Mouse (Mus musculus) limb, embryonic 12.5 days (tissue): ENCODE measurements around the gene Parp11. TPM values are rescaled to one million over a fixed set of nuclear protein-coding genes. Genes with fewer than 3 reads are reported as not detected.

Source experiments
- ATAC-seq: fragments of 200-750 bp; cut with Nextera tagmentation; 2 replicates; pipeline ENCODE4 v1.8.0; 2017; ENCODE audit warnings: low read depth, moderate TSS enrichment; ENCODE audit not compliant: insufficient number of reproducible peaks, insufficient read depth, low FRiP score, low TSS enrichment
- H3K27ac ChIP-seq: fragments of 300-500 bp; sonication (generic); 2 replicates; pipeline ENCODE4 v1.5.1; 2016; ENCODE audit warnings: mild to moderate bottlenecking, moderate library complexity
- H3K27me3 ChIP-seq: fragments of 300-500 bp; sonication (generic); 2 replicates; pipeline ENCODE4 v1.6.1; 2016; ENCODE audit warnings: mild to moderate bottlenecking, moderate library complexity
- H3K36me3 ChIP-seq: fragments of 300-500 bp; sonication (generic); 2 replicates; pipeline ENCODE4 v1.6.1; 2016; ENCODE audit warnings: mild to moderate bottlenecking, moderate library complexity
- H3K4me1 ChIP-seq: fragments of 300-500 bp; sonication (generic); replicated peaks from 2 replicates; pipeline ENCODE4 v1.6.1; 2016
- H3K4me2 ChIP-seq: fragments of 300-500 bp; sonication (generic); 2 replicates; pipeline ENCODE4 v1.6.1; 2016; ENCODE audit warnings: mild to moderate bottlenecking, moderate library complexity
- H3K4me3 ChIP-seq: fragments of 300-500 bp; sonication (generic); replicated peaks from 2 replicates; pipeline ENCODE4 v1.5.1; 2016; ENCODE audit warnings: mild to moderate bottlenecking
- H3K9ac ChIP-seq: fragments of 300-500 bp; sonication (generic); replicated peaks from 2 replicates; pipeline ENCODE4 v1.6.1; 2016; ENCODE audit warnings: mild to moderate bottlenecking, moderate library complexity
- H3K9me3 ChIP-seq: fragments of 300-500 bp; sonication (generic); 2 replicates; pipeline ENCODE4 v1.6.1; 2016; ENCODE audit warnings: mild to moderate bottlenecking, moderate library complexity
- WGBS: fragments of 180-500 bp; shearing (Covaris S2); methylation state at CpG from one replicate; pipeline ENCODE4 v1.1.7; 2016; 5-methylcytosine and 5-hydroxymethylcytosine counted together
- polyA plus RNA-seq: library from polyadenylated mRNA; unstranded; fragments of >200 nt; fragmentation: Nextera tagmentation; extraction: Ambion mirVana; gene quantifications from 2 replicates; pipeline ENCODE4 v1.2.1, GENCODE M21; 2016

Gene Parp11
- polyA plus RNA-seq, 1 experiment from 2014 or later = 35.9 TPM

DNA sequence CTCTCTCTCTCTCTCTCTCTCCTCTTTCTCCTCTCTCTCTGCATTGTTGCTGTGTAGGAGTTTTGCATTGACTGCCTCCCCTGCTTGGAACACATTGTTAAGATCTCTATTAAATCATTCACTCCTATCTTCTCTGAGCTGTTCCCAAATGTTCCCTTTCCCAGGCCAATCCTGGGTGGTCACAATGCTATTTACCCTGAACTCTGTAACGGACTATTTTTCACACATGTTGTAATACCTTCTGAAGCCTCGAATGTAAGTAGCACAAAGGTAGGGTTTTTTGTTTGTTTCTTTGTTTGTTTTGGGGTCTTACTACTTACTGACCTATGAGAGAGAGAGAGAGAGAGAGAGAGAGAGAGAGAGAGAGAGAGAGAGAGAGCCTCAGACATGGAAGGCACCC lies 2.2 kb downstream of the Parp11 start:
- Histone ChIP-seq H3K4me3 (no peak overlapping the region), H3K27me3 (peaks cover 22% of the 10 kb centered on the region), H3K36me3 (no peaks in the 10 kb centered on the region), H3K9me3 (no peaks in the 10 kb centered on the region), H3K9ac (no peak overlapping the region), H3K4me2 (no peak overlapping the region), H3K4me1 (peaks cover 3% of the 10 kb centered on the region; the same call in 1 of the 2 replicates), H3K27ac (no peak overlapping the region)
- WGBS = 74% methylated on average over 2 of the region's 2 CpGs
- ATAC-seq = no peak

- Histone ChIP-seq H3K4me2 (no peak overlapping the region), H3K4me1 (peaks cover 3% of the 10 kb centered on the region), H3K27me3 (peaks cover 22% of the 10 kb centered on the region), H3K36me3 (no peaks in the 10 kb centered on the region), H3K27ac (no peak overlapping the region), H3K4me3 (no peak overlapping the region), H3K9ac (no peak overlapping the region), H3K9me3 (no peaks in the 10 kb centered on the region)
- ATAC-seq = no peak
- 45% methylated on average over 10 of the region's 10 CpGs for WGBS
These were observed 3.1 kb downstream of the Parp11 start for GRCm38 (mm10) chr6:127449531-127450422.

- WGBS = under 1% methylated on average over 70 of the region's 70 CpGs
- Histone ChIP-seq H3K36me3 (no peaks in the 10 kb centered on the region), H3K9ac (peak overlapping the region; percentile 77), H3K4me3 (peak overlapping the region; percentile 71), H3K4me1 (peaks cover 6% of the 10 kb centered on the region), H3K4me2 (peak overlapping the region; percentile 64), H3K9me3 (no peaks in the 10 kb centered on the region), H3K27ac (peak overlapping the region; percentile 94), H3K27me3 (peaks cover 11% of the 10 kb centered on the region; the same call in 1 of the 2 replicates)
- peak; percentile 93 for ATAC-seq
These were observed 7.0 kb downstream of the Parp11 start for GRCm38 (mm10) chr6:127453407-127454343.

DNA sequence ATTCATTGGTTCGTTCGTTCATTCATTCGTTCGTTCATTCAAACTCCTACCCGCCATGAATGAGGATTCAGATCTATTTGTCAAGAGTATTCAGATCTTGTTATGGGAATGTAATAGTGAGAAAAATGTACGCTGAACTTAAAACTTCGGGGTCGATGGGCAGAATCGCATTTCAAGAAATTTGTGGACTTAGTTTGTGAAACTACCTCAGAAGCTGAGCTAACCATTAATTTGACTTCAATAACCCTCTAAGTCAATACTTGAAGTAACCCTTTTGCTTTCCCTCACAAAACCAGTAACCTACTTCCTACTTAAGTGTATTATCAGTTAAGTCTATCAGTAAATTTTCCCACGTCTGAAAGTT lies 7.7 kb downstream of the Parp11 start:
- 49% methylated on average over 10 of the region's 10 CpGs for WGBS
- Histone ChIP-seq H3K36me3 (no peaks in the 10 kb centered on the region), H3K4me3 (peak overlapping the region; percentile 71), H3K9ac (peak overlapping the region; percentile 77), H3K27ac (0 out of 2 replicates have a peak overlapping the region, but pooled peaks have one; percentile 94), H3K4me1 (peaks cover 6% of the 10 kb centered on the region), H3K9me3 (no peaks in the 10 kb centered on the region), H3K4me2 (peak overlapping the region; percentile 64), H3K27me3 (peaks cover 9% of the 10 kb centered on the region; the same call in 1 of the 2 replicates)
- no peak for ATAC-seq

GRCm38 (mm10) chr6:127454809-127455208 lies 8.2 kb downstream of the Parp11 start:
- H3K27ac ChIP-seq = no peak overlapping the region
- H3K36me3 ChIP-seq = no peaks in the 10 kb centered on the region
- peak overlapping the region; percentile 64 for H3K4me2 ChIP-seq
- H3K9ac ChIP-seq = no peak overlapping the region
- H3K9me3 ChIP-seq = no peaks in the 10 kb centered on the region
- peaks cover 6% of the 10 kb centered on the region for H3K4me1 ChIP-seq
- H3K27me3 ChIP-seq = peaks cover 9% of the 10 kb centered on the region; the same call in 1 of the 2 replicates
- 88% methylated on average over 6 of the region's 6 CpGs for WGBS
- ATAC-seq = no peak
- peak overlapping the region; percentile 71; the same call in 1 of the 2 replicates for H3K4me3 ChIP-seq

DNA sequence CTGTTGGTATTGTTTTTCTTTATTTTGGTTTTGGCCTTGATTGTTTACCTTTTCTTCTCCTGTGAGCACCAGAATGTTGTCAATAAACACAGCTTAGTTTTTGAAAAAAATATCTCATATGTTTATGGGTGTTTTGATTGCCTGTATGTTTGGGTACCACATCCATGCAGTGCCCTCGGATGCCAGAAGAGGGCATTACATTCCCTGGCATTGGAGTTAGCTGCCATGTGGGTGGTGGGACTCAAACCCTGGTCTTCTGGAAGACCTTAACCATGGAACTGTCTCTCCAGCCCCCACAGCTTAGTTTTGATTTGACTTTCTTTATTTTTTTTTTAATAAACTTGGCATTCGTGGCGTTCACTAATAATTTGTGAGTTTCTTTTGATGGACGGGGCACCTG lies 8.8 kb downstream of the Parp11 start:
- no peak overlapping the region for H3K4me3 ChIP-seq
- H3K9me3 ChIP-seq = no peaks in the 10 kb centered on the region
- H3K36me3 ChIP-seq = no peaks in the 10 kb centered on the region
- H3K27me3 ChIP-seq = peaks cover 5% of the 10 kb centered on the region; the same call in 1 of the 2 replicates
- ATAC-seq = no peak
- peaks cover 4% of the 10 kb centered on the region; the same call in 1 of the 2 replicates for H3K4me1 ChIP-seq
- H3K9ac ChIP-seq = no peak overlapping the region
- WGBS = 86% methylated on average over 4 of the region's 4 CpGs
- no peak overlapping the region for H3K4me2 ChIP-seq
- no peak overlapping the region for H3K27ac ChIP-seq

DNA sequence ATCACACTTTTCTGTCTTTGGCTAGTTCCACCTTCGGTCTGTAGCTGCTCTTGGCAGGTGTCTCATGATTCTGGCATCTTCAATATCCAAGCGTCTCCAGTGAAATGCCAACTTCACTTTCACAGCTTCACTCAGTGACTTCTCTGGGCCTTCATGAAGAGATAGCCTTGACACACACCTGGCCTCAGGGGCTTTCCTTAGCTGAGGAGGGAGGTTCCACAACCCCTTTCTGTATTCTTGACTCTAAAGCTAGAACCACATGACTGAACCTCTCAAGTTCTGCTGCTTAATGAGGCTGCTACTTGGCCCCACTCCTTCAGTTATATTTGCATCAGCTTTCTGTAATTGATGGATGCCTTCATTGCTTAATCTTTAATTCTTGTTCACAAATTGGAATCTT lies 10.1 kb downstream of the Parp11 start:
- Histone ChIP-seq H3K9me3 (no peaks in the 10 kb centered on the region), H3K36me3 (no peaks in the 10 kb centered on the region), H3K4me3 (no peak overlapping the region), H3K27me3 (no peaks in the 10 kb centered on the region), H3K4me1 (peaks cover 4% of the 10 kb centered on the region; the same call in 1 of the 2 replicates), H3K9ac (no peak overlapping the region), H3K4me2 (no peak overlapping the region), H3K27ac (no peak overlapping the region)
- WGBS = 93% methylated on average over 2 of the region's 2 CpGs
- no peak for ATAC-seq

- no peaks in the 10 kb centered on the region for H3K36me3 ChIP-seq
- whole genome bisulfite sequencing = 96% methylated on average over 2 of the region's 2 CpGs
- H3K4me3 ChIP-seq = no peak overlapping the region
- no peaks in the 10 kb centered on the region for H3K27me3 ChIP-seq
- no peak overlapping the region for H3K9ac ChIP-seq
- no peak overlapping the region for H3K4me2 ChIP-seq
- peaks cover 25% of the 10 kb centered on the region for H3K4me1 ChIP-seq
- no peaks in the 10 kb centered on the region for H3K9me3 ChIP-seq
- no peak overlapping the region for H3K27ac ChIP-seq
- no peak for ATAC-seq
These were observed 13.1 kb downstream of the Parp11 start for GRCm38 (mm10) chr6:127459776-127460175.

GRCm38 (mm10) chr6:127461491-127461890 lies 14.9 kb downstream of the Parp11 start:
- H3K4me3 ChIP-seq = no peak overlapping the region
- H3K27me3 ChIP-seq = no peaks in the 10 kb centered on the region
- no peaks in the 10 kb centered on the region for H3K9me3 ChIP-seq
- no peak overlapping the region for H3K9ac ChIP-seq
- no peak overlapping the region for H3K4me2 ChIP-seq
- 89% methylated on average over 4 of the region's 4 CpGs for WGBS
- no peak for ATAC-seq
- no peak overlapping the region for H3K27ac ChIP-seq
- H3K36me3 ChIP-seq = no peaks in the 10 kb centered on the region
- H3K4me1 ChIP-seq = peaks cover 24% of the 10 kb centered on the region

DNA sequence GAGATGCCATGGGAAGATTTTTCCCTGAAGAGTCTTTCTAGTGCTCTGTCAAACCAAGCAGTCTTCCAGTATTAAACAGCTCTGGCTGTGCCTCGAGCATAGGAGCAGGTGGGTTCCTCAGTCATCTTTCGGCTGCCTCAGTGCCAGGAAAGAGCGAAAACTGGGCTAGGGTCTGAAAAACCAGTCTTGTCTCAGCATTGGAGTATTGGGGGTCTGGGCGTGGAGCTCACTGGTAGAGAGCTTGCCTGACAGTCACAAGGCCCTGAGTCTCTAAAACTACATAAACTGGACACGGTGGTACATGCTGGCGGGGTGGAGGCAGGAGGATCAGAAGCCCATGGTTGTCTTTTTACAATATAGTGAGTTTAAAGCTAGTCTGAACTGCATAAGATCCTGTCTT lies 15.6 kb downstream of the Parp11 start:
- H3K4me2 ChIP-seq = no peak overlapping the region
- no peaks in the 10 kb centered on the region for H3K36me3 ChIP-seq
- H3K9ac ChIP-seq = no peak overlapping the region
- ATAC-seq = no peak
- H3K9me3 ChIP-seq = no peaks in the 10 kb centered on the region
- H3K27ac ChIP-seq = no peak overlapping the region
- WGBS = 88% methylated on average over 6 of the region's 6 CpGs
- H3K27me3 ChIP-seq = no peaks in the 10 kb centered on the region
- no peak overlapping the region for H3K4me3 ChIP-seq
- peaks cover 27% of the 10 kb centered on the region for H3K4me1 ChIP-seq
